In the genomic region with DNA sequence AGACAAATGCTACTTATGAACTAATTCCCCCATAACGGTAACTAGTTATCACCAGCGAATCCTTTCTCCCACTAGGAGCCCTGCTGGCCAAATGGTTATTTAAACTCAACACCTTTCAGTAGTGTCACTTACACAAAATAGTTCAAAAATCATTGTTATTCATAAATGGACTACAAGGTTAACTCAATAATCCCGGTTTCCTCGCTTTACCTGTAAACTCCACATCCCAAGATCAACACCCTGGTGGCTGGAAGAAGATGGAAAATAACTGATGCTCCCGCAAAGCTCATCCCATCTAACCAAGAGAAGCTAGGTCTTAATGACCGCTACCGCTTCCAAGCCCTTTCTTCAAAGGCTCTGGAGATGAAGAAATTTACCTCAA, we compare ENCODE assay signal across 8 mouse cellular contexts. TPM values are rescaled to one million over a fixed set of nuclear protein-coding genes. Genes with fewer than 3 reads are reported as not detected.
DNase-seq lines count a peak whose midpoint lies in the region; ATAC-seq and TF ChIP-seq lines count a peak whose summit lies in the region.

No protein-coding gene starts in this region.

- H3K36me3 ChIP-seq in heart, embryonic 10.5 days, result peaks cover 3% of the 10 kb centered on the region; the same call in 1 of the 2 replicates
- peaks cover 2 to 13% of the 10 kb centered on the region in 2 experiments for H3K36me3 ChIP-seq in CH12.LX (replicated peaks in 1 of 2; ENCODE audit: control insufficient read depth in 1 of 2, insufficient read depth in 1 of 2, low read length in 1 of 2)
- no peaks in the 10 kb centered on the region for H3K36me3 ChIP-seq in forebrain, embryonic 12.5 days (replicated peaks)
- peaks cover 24% of the 10 kb centered on the region for H3K36me3 ChIP-seq in liver, embryonic 13.5 days

- WGBS in heart, embryonic 10.5 days, result 3% methylated on average over 7 of the region's 7 CpGs
- 1% methylated on average over 7 of the region's 7 CpGs for WGBS in forebrain, embryonic 12.5 days
- WGBS in liver, embryonic 13.5 days (ENCODE audit: insufficient replicate concordance), result 3% methylated on average over 7 of the region's 7 CpGs

- H3K79me2 ChIP-seq in CH12.LX (replicated peaks; ENCODE audit: control insufficient read depth, extremely low read depth, insufficient read depth, poor library complexity, severe bottlenecking), result peaks cover 40% of the 10 kb centered on the region

- dilution Hi-C loops in CH12.LX (cut with MboI; ENCODE audit: extremely low pct_ligation_motif_present, extremely low pct_unique_long_range_greater_than_20kb, low sequenced_read_pairs), result no loop called here

- in situ Hi-C loops in CH12.LX (cut with MboI; ENCODE audit: low pct_ligation_motif_present, low pct_unique_long_range_greater_than_20kb, low sequenced_read_pairs), result no loop called here

- peaks cover 6% of the 10 kb centered on the region; the same call in 1 of the 2 replicates for H3K4me1 ChIP-seq in heart, embryonic 10.5 days
- H3K4me1 ChIP-seq in CH12.LX (ENCODE audit: control insufficient read depth in 1 of 2, insufficient read depth in 2 of 2), result peaks cover 0 to 6% of the 10 kb centered on the region in 2 experiments; a peak in 1 of 4 replicates
- peaks cover 19% of the 10 kb centered on the region for H3K4me1 ChIP-seq in forebrain, embryonic 12.5 days
- H3K4me1 ChIP-seq in liver, embryonic 13.5 days (replicated peaks), result peaks cover 30% of the 10 kb centered on the region

- H3K27me3 ChIP-seq in heart, embryonic 10.5 days (ENCODE audit: insufficient read depth, poor library complexity, severe bottlenecking), result no peaks in the 10 kb centered on the region
- H3K27me3 ChIP-seq in CH12.LX (replicated peaks), result no peaks in the 10 kb centered on the region
- no peaks in the 10 kb centered on the region for H3K27me3 ChIP-seq in forebrain, embryonic 12.5 days
- no peaks in the 10 kb centered on the region for H3K27me3 ChIP-seq in liver, embryonic 13.5 days

- TF ChIP-seq EP300 in CH12.LX (IDR thresholded peaks at IDR 0.05; ENCODE audit: low read length), result no peak

- peak overlapping the region; percentile 89 for H3K4me3 ChIP-seq in heart, embryonic 10.5 days
- peak overlapping the region; percentile 86 to 98 (median 89) for H3K4me3 ChIP-seq in CH12.LX (replicated peaks in 1 of 3; ENCODE audit: low read depth in 2 of 3, low read length in 2 of 3, poor library complexity in 1 of 3)
- peak overlapping the region; percentile 97 for H3K4me3 ChIP-seq in forebrain, embryonic 12.5 days (replicated peaks)
- peak overlapping the region; percentile 81 for H3K4me3 ChIP-seq in liver, embryonic 13.5 days (replicated peaks)

- no peak for TF ChIP-seq POLR2A in CH12.LX (IDR thresholded peaks at IDR 0.05; ENCODE audit: low read depth, low read length)

- H3K9me3 ChIP-seq in heart, embryonic 10.5 days, result no peaks in the 10 kb centered on the region
- H3K9me3 ChIP-seq in CH12.LX (replicated peaks; ENCODE audit: low read length), result peaks cover 2% of the 10 kb centered on the region
- no peaks in the 10 kb centered on the region for H3K9me3 ChIP-seq in forebrain, embryonic 12.5 days
- 0 out of 2 replicates have a peak, but pooled peaks cover 3% of the 10 kb centered on the region for H3K9me3 ChIP-seq in liver, embryonic 13.5 days (replicated peaks)

- peak in 1 of 2 experiments; percentile 15; a peak in 1 of 4 replicates for TF ChIP-seq CTCF in CH12.LX (conservative IDR thresholded peaks at IDR 0.05 in 1 of 2, IDR thresholded peaks at IDR 0.05 in 1 of 2; ENCODE audit: low read depth in 2 of 2, low read length in 2 of 2)

- TF ChIP-seq RAD21 in CH12.LX (IDR thresholded peaks at IDR 0.05; ENCODE audit: low read depth, low read length), result no peak

- peak; percentile 37 for ATAC-seq in forebrain, embryonic 12.5 days (ENCODE audit: low FRiP score)
- no peak for ATAC-seq in liver, embryonic 13.5 days (ENCODE audit: low read depth)

- DNase-seq in heart, embryonic 10.5 days (ENCODE audit: low spot score), result no peak
- no peak for DNase-seq in heart, adult 9 months (ENCODE audit: low spot score in 2 of 2)
- no peak for DNase-seq in CH12.LX (ENCODE audit: extremely low read depth)
- DNase-seq in liver, embryonic 13.5 days, result no peak
- no peak for DNase-seq in adrenal gland, adult 8-10 months
- no peak for DNase-seq in urinary bladder, postnatal 10 days (ENCODE audit: low spot score)
- DNase-seq in frontal cortex, adult 2 months (ENCODE audit: extremely low spot score in 1 of 2, low spot score in 1 of 2), result no peak

- peak overlapping the region; percentile 96 for H3K4me2 ChIP-seq in CH12.LX (ENCODE audit: insufficient read depth, low read depth, poor library complexity, severe bottlenecking)
- H3K4me2 ChIP-seq in forebrain, embryonic 12.5 days, result peak overlapping the region; percentile 70
- peak overlapping the region; percentile 69 for H3K4me2 ChIP-seq in liver, embryonic 13.5 days

- peak overlapping the region; percentile 89 for H3K9ac ChIP-seq in CH12.LX (ENCODE audit: insufficient read depth, low read depth)
- peak overlapping the region; percentile 94 for H3K9ac ChIP-seq in forebrain, embryonic 12.5 days
- peak overlapping the region; percentile 79 for H3K9ac ChIP-seq in liver, embryonic 13.5 days

- peak overlapping the region; percentile 95 for H3K27ac ChIP-seq in heart, embryonic 10.5 days
- no peak overlapping the region for H3K27ac ChIP-seq in CH12.LX (ENCODE audit: insufficient read depth, low read depth)
- H3K27ac ChIP-seq in forebrain, embryonic 12.5 days, result peak overlapping the region; percentile 95
- peak overlapping the region; percentile 73 for H3K27ac ChIP-seq in liver, embryonic 13.5 days

TF ChIP-seq in CH12.LX, 34 proteins besides CTCF, POLR2A, EP300 and RAD21:
- TF ChIP-seq BHLHE40 (IDR thresholded peaks at IDR 0.05; ENCODE audit: low read depth, low read length) (no peak), ZC3H11A (IDR thresholded peaks at IDR 0.05; ENCODE audit: low read depth, low read length) (no peak), MAX (IDR thresholded peaks at IDR 0.05; ENCODE audit: low read length) (no peak), HCFC1 (IDR thresholded peaks at IDR 0.05; ENCODE audit: low read depth, low read length) (no peak), MYC (IDR thresholded peaks at IDR 0.05; ENCODE audit: low read depth, low read length) (no peak), TCF12 (IDR thresholded peaks at IDR 0.05; ENCODE audit: low read depth, low read length) (no peak)

RNA-seq across cellular contexts. Expression of a gene that starts 0.3 kb away (rescaled TPM):
- polyA plus RNA-seq in heart, embryonic 10.5 days (2016; fragmentation: Nextera tagmentation; extraction: Ambion mirVana), result 8.1 and 9.6 TPM in 2 replicates
- total RNA-seq in CH12.LX (2012; rRNA removed) (9.6 and 10.8 TPM in 2 replicates), CH12.LX (2014; rRNA removed) (13.8 and 15.8 TPM in 2 replicates)
- polyA plus RNA-seq in CH12.LX (2012; ENCODE audit: insufficient read length, low read depth), result 11.5 and 13.3 TPM in 2 replicates
- polyA plus RNA-seq in forebrain, embryonic 12.5 days (2016; fragmentation: Nextera tagmentation; extraction: Ambion mirVana), result 17.6 and 18.7 TPM in 2 replicates
- 5.9 and 7.1 TPM in 2 replicates for polyA plus RNA-seq in liver, embryonic 13.5 days (2015; fragmentation: Nextera tagmentation; extraction: Ambion mirVana)
- 10 to 100 TPM; 22.7 to 40.6 (median 30.2) TPM for total RNA-seq in adrenal gland, adult 8-10 months (2022)
- polyA plus RNA-seq in frontal cortex, adult 2 months (2012; rRNA removed), result 17.1 and 17.8 TPM in 2 replicates

RNA-seq across cellular contexts. Expression of a gene that starts 0.5 kb away (rescaled TPM):
- polyA plus RNA-seq in heart, embryonic 10.5 days (2016; fragmentation: Nextera tagmentation; extraction: Ambion mirVana), result 156 and 161 TPM in 2 replicates
- total RNA-seq in CH12.LX (2012; rRNA removed), result 57.2 and 68.8 TPM in 2 replicates
- total RNA-seq in CH12.LX (2014; rRNA removed), result 140 and 177 TPM in 2 replicates
- 105 and 116 TPM in 2 replicates for polyA plus RNA-seq in CH12.LX (2012; ENCODE audit: insufficient read length, low read depth)
- 200 and 232 TPM in 2 replicates for polyA plus RNA-seq in forebrain, embryonic 12.5 days (2016; fragmentation: Nextera tagmentation; extraction: Ambion mirVana)
- polyA plus RNA-seq in liver, embryonic 13.5 days (2015; fragmentation: Nextera tagmentation; extraction: Ambion mirVana), result 166 and 219 TPM in 2 replicates
- total RNA-seq in adrenal gland, adult 8-10 months (2022), result 10 to 100 TPM; 26.5 to 33.6 (median 29.2) TPM
- polyA plus RNA-seq in frontal cortex, adult 2 months (2012; rRNA removed), result 3.9 and 4.6 TPM in 2 replicates

RNA-seq across cellular contexts. Expression of a gene that starts 40.5 kb away (rescaled TPM):
- 105 and 122 TPM in 2 replicates for polyA plus RNA-seq in heart, embryonic 10.5 days (2016; fragmentation: Nextera tagmentation; extraction: Ambion mirVana)
- total RNA-seq in CH12.LX (2012; rRNA removed) (7.4 and 8.6 TPM in 2 replicates), CH12.LX (2014; rRNA removed) (41.4 and 42.9 TPM in 2 replicates)
- 28.5 and 29.1 TPM in 2 replicates for polyA plus RNA-seq in CH12.LX (2012; ENCODE audit: insufficient read length, low read depth)
- polyA plus RNA-seq in forebrain, embryonic 12.5 days (2016; fragmentation: Nextera tagmentation; extraction: Ambion mirVana), result 183 and 189 TPM in 2 replicates
- polyA plus RNA-seq in liver, embryonic 13.5 days (2015; fragmentation: Nextera tagmentation; extraction: Ambion mirVana), result 135 and 164 TPM in 2 replicates
- total RNA-seq in adrenal gland, adult 8-10 months (2022), result 1 to 10 TPM; 4.4 to 5.8 (median 5.1) TPM
- 9.4 and 10.0 TPM in 2 replicates for polyA plus RNA-seq in frontal cortex, adult 2 months (2012; rRNA removed)

Comparison
In these comparisons a context has a peak if more than half of its experiments do, and no peak if none do; other contexts are left out.
1. RNA of a gene that starts 0.5 kb away (polyA plus RNA-seq): 200 to 232 TPM in forebrain, embryonic 12.5 days, 166 to 219 TPM in liver, embryonic 13.5 days, 156 to 161 TPM in heart, embryonic 10.5 days and 105 to 116 TPM in CH12.LX; 3.9 to 4.6 TPM in frontal cortex, adult 2 months; every median in the first group is over 10 times any median in the second.
2. Peak in every context shown above with its lines, with median percentiles within 50 percentile points of each other: H3K4me3 ChIP-seq, H3K4me2 ChIP-seq and H3K9ac ChIP-seq.